Mouse (Mus musculus): ENCODE measurements at regions not wholly inside any gene's neighbourhood (a gene's known extent, or its start where the extent isn't known, plus 50 kb on each side); places are given as distances from the start of the nearest gene placed in this dataset.

GRCm38 (mm10) chr8:126877039-126877365 is 68.6 kb downstream of the Tomm20 start:
- no peak for TF ChIP-seq CTCF (IDR thresholded peaks at IDR 0.05; ENCODE audit: control insufficient read depth, insufficient read depth, insufficient read length)
- TF ChIP-seq MAX (IDR thresholded peaks at IDR 0.05), result no peak
- no peak for TF ChIP-seq FOSL1 (IDR thresholded peaks at IDR 0.05; ENCODE audit: insufficient read depth, low read length, poor library complexity, severe bottlenecking)
